Mouse (Mus musculus) ES-E14 (cell line): ENCODE results near the gene Hmgxb4.

Source experiments
- CHD2 ChIP-seq: IDR thresholded peaks from 2 replicates; pipeline ENCODE4 v1.6.1; 2014; ENCODE audit warnings: mild to moderate bottlenecking, low read depth, low read length, inconsistent platforms
- ZC3H11A ChIP-seq: IDR thresholded peaks from 2 replicates; pipeline ENCODE4 v1.6.1; 2012; ENCODE audit warnings: low read depth, mild to moderate bottlenecking, inconsistent platforms, low read length, borderline replicate concordance

DNA sequence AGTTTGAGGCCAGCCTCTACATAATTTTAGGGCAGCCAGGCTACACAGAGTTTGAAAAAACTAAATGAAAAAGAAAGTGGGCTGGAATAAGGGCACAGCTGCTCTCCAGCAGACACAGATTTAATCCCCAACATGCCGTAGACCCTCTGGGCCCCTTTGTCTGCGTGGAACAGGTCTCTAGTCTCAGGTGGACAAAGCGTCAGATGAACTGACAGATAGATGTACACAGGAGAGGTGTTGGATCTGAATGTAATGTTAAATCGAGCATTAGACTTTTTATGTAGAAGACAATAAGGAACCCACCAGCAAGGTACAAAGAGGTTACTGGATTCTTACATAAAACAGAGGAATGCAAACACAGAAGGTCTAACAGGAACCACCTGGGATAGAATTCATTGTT is 32.7 kb downstream of the Hmgxb4 start:
- TF ChIP-seq CHD2 (peak; percentile 45; the same call in 1 of the 2 replicates), ZC3H11A (no peak)
